Mouse (Mus musculus) hindbrain, embryonic 10.5 days (tissue): ENCODE results near the gene Dync1i1. TPM values are rescaled to one million over a fixed set of nuclear protein-coding genes. Genes with fewer than 3 reads are reported as not detected.

Experiments used
- DNase-seq: peaks from one replicate; pipeline ENCODE4 v3.0.0-alpha.2; 2017; ENCODE audit warnings: low spot score
- H3K27ac ChIP-seq: fragments of 300-500 bp; sonication (generic); 2 replicates; pipeline ENCODE4 v1.5.1; 2016; ENCODE audit warnings: mild to moderate bottlenecking, moderate library complexity
- H3K27me3 ChIP-seq: fragments of 300-500 bp; sonication (generic); 2 replicates; pipeline ENCODE4 v1.6.1; 2016; ENCODE audit warnings: mild to moderate bottlenecking; ENCODE audit not compliant: poor library complexity, insufficient read depth, severe bottlenecking
- H3K36me3 ChIP-seq: fragments of 300-500 bp; sonication (generic); 2 replicates; pipeline ENCODE4 v1.6.1; 2016; ENCODE audit warnings: mild to moderate bottlenecking, moderate library complexity
- H3K4me1 ChIP-seq: fragments of 300-500 bp; sonication (generic); replicated peaks from 2 replicates; pipeline ENCODE4 v1.6.1; 2016; ENCODE audit warnings: mild to moderate bottlenecking
- H3K4me3 ChIP-seq: fragments of 300-500 bp; sonication (generic); 2 replicates; pipeline ENCODE4 v1.5.1; 2016; ENCODE audit warnings: mild to moderate bottlenecking, moderate library complexity
- H3K9me3 ChIP-seq: fragments of 300-500 bp; sonication (generic); 2 replicates; pipeline ENCODE4 v1.6.1; 2016; ENCODE audit warnings: mild to moderate bottlenecking, moderate library complexity
- whole genome bisulfite sequencing: fragments of 180-500 bp; shearing (Covaris S2); methylation state at CpG from one replicate; pipeline ENCODE4 v1.1.7; 2016; 5-methylcytosine and 5-hydroxymethylcytosine counted together
- polyA plus RNA-seq: library from polyadenylated mRNA; unstranded; fragments of >200 nt; fragmentation: Nextera tagmentation; extraction: Ambion mirVana; gene quantifications from 2 replicates; pipeline ENCODE4 v1.2.1, GENCODE M21; 2016

Dync1i1 gene
- polyA plus RNA-seq, 1 experiment from 2014 or later = 1.5 TPM

DNA sequence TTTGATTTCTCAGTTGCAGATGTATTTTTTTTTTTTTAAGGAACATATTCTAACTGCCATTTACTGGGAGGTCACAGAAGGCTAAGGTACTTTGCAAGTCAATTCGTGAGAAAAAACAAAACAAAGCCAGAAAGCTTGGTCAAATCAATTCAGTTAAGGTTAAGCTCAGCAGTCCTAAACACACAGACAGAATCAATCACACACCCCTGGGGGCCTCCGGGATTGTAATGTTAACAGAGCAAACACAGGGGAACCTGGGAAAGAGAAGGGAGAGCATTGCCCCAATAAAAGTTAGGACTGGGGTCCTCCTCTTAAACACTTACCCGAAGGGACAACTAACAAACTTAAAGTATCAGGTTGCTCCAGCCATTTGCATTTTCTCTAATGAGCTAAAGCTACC lies 344.6 kb downstream of the Dync1i1 start:
- Histone ChIP-seq H3K36me3 (peaks cover 3% of the 10 kb centered on the region; the same call in 1 of the 2 replicates), H3K27ac (no peak overlapping the region), H3K27me3 (no peaks in the 10 kb centered on the region), H3K4me3 (no peak overlapping the region), H3K4me1 (peaks cover 15% of the 10 kb centered on the region), H3K9me3 (no peaks in the 10 kb centered on the region)
- WGBS = 6% methylated on average over 3 of the region's 3 CpGs
- no peak for DNase-seq

DNA sequence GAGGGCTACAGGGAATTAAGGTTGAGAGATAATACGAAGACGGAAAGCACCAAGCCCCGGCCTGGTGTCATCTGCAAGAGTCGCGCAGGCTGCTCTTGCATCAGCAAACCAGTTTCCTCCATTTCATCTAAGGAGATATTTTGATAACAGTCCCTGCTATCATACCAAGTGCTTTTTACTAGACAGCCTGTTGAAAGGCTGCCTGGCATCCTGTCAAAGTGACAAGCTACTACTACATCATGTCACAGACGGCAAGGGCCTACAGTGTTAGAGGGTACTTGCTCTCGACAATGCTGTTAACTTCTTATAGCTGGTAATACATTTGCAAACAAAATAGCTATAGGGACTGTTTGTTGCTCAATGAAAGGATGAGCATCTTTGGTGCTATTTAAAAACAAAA lies 345.6 kb downstream of the Dync1i1 start:
- no peak for DNase-seq
- no peak overlapping the region for H3K27ac ChIP-seq
- peaks cover 3% of the 10 kb centered on the region; the same call in 1 of the 2 replicates for H3K36me3 ChIP-seq
- 80% methylated on average over 7 of the region's 7 CpGs for WGBS
- H3K27me3 ChIP-seq = no peaks in the 10 kb centered on the region
- no peaks in the 10 kb centered on the region for H3K9me3 ChIP-seq
- no peak overlapping the region for H3K4me3 ChIP-seq
- H3K4me1 ChIP-seq = peaks cover 15% of the 10 kb centered on the region

DNA sequence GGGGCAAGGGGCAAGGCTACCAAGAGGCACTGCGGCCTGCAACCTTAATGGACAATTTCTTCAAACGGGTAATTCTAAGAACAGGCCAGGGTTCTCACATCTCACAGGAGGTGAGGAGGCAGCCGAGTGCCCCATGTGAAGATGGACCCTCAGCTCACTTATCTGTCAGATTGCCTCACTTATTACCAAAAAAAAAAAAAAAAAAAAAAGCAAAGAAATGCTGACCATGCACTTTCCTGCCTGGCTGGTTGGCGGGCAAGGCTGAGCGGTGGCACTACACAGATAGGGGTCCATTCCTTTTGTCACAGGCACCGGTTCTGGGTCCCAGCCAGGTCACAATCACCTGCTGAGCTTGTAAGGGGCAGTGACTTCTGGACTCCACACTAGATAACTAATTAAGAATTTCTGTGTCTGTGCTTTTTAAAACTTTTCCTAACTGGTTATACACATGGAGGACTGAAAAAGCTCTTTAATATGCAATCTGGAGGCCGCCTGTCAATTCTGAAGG lies 350.6 kb downstream of the Dync1i1 start:
- H3K4me3 ChIP-seq = no peak overlapping the region
- WGBS = 78% methylated on average over 7 of the region's 7 CpGs
- peaks cover under 1% of the 10 kb centered on the region; the same call in 1 of the 2 replicates for H3K4me1 ChIP-seq
- DNase-seq = no peak
- peaks cover 11% of the 10 kb centered on the region; the same call in 1 of the 2 replicates for H3K36me3 ChIP-seq
- peaks cover 4% of the 10 kb centered on the region; the same call in 1 of the 2 replicates for H3K9me3 ChIP-seq
- H3K27ac ChIP-seq = no peak overlapping the region
- no peaks in the 10 kb centered on the region for H3K27me3 ChIP-seq

DNA sequence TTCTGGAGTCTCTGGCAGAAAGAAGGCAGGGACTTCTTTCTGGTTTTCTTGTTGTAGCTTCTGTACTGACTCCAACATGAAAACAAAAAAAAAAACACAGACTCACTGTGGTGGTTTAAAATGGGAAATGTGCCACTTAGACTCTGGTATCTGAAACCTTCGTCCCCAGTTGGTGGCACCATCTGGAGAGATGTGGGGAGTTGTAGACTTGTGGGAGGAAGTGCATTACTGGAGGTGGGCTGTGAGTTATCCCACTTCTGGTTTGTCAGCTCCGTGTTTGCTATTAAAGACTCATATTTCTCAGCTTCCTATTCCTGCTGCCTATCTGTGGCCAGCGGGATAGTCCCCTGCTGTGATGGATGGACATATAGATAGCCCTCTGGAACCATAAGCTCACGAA lies 351.8 kb downstream of the Dync1i1 start:
- H3K4me1 ChIP-seq = no peaks in the 10 kb centered on the region
- no peaks in the 10 kb centered on the region for H3K27me3 ChIP-seq
- H3K36me3 ChIP-seq = peaks cover 11% of the 10 kb centered on the region; the same call in 1 of the 2 replicates
- no peak overlapping the region for H3K27ac ChIP-seq
- DNase-seq = no peak
- H3K9me3 ChIP-seq = peaks cover 4% of the 10 kb centered on the region; the same call in 1 of the 2 replicates
- 79% methylated on average over 4 of the region's 4 CpGs for WGBS
- no peak overlapping the region for H3K4me3 ChIP-seq

Other genes starting within 250 kb of the Dync1i1 start
- gene Pdk4, start 229.3 kb upstream of the Dync1i1 start, polyA plus RNA-seq = 0.65 and 0.98 TPM in 2 replicates